Mouse (Mus musculus) embryonic facial prominence, embryonic 11.5 days (tissue): ENCODE measurements at regions not wholly inside any gene's neighbourhood (a gene's known extent, or its start where the extent isn't known, plus 50 kb on each side); places are given as distances from the start of the nearest gene placed in this dataset.

ENCODE experiments used
- ATAC-seq: fragments of 200-750 bp; cut with Nextera tagmentation; replicated peaks from 2 replicates; pipeline ENCODE4 v1.8.0; 2017; ENCODE audit warnings: low read depth; ENCODE audit not compliant: insufficient number of reproducible peaks, low FRiP score, low TSS enrichment
- DNase-seq: peaks from one replicate; pipeline ENCODE4 v3.0.0-alpha.2; 2015; ENCODE audit warnings: low spot score
- H3K27ac ChIP-seq: fragments of 300-500 bp; sonication (generic); replicated peaks from 2 replicates; pipeline ENCODE4 v1.5.1; 2014; ENCODE audit warnings: mild to moderate bottlenecking, low read depth, low read length, control low read depth
- H3K27me3 ChIP-seq: fragments of 300-500 bp; sonication (generic); 2 replicates; pipeline ENCODE4 v1.6.1; 2014; ENCODE audit warnings: mild to moderate bottlenecking, low read length, moderate library complexity, mixed read lengths; ENCODE audit not compliant: control insufficient read depth, insufficient read depth
- H3K36me3 ChIP-seq: fragments of 300-500 bp; sonication (generic); replicated peaks from 2 replicates; pipeline ENCODE4 v1.6.1; 2014; ENCODE audit warnings: low read depth, mild to moderate bottlenecking, low read length, moderate library complexity, mixed read lengths; ENCODE audit not compliant: control insufficient read depth, insufficient read depth
- H3K4me1 ChIP-seq: fragments of 300-500 bp; sonication (generic); 2 replicates; pipeline ENCODE4 v1.6.1; 2014; ENCODE audit warnings: low read length, mixed read lengths; ENCODE audit not compliant: control insufficient read depth, insufficient read depth
- H3K4me2 ChIP-seq: fragments of 300-500 bp; sonication (generic); 2 replicates; pipeline ENCODE4 v1.6.1; 2014; ENCODE audit warnings: low read depth, mild to moderate bottlenecking, control low read depth, low read length, moderate library complexity
- H3K4me3 ChIP-seq: fragments of 300-500 bp; sonication (generic); 2 replicates; pipeline ENCODE4 v1.5.1; 2014; ENCODE audit warnings: low read depth, low read length, control low read depth
- H3K9ac ChIP-seq: fragments of 300-500 bp; sonication (generic); replicated peaks from 2 replicates; pipeline ENCODE4 v1.6.1; 2014; ENCODE audit warnings: mild to moderate bottlenecking, control low read depth, low read length
- H3K9me3 ChIP-seq: fragments of 300-500 bp; sonication (generic); replicated peaks from 2 replicates; pipeline ENCODE4 v1.6.1; 2016; ENCODE audit warnings: mild to moderate bottlenecking, low read length, inconsistent platforms, mixed read lengths; ENCODE audit not compliant: control insufficient read depth
- WGBS: fragments of 180-500 bp; shearing (Covaris S2); extraction: QIAGEN DNeasy Blood & Tissue Kit; methylation state at CpG from one replicate; pipeline ENCODE4 v1.1.7; 2014; 5-methylcytosine and 5-hydroxymethylcytosine counted together

DNA sequence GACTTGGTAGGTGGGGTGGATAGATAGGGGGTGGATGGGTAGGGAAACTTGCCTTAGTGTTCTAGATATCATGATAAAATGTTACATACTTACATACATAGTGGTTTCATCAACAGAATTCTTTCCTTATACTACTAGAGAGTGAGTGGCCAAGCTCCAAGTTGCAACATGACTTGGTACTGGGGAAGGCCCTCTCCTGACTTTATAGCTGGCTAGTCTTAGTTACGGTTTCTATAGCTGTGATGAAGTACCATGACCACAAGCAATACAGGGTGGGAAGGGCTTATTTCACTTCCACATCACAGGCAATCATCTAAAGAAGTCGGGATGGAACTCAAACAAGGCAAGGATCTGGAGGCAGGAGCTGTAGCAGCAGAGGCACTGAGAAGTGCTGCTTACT is 156.0 kb upstream of the Zc3h12c start:
- no peak overlapping the region for H3K4me3 ChIP-seq
- no peaks in the 10 kb centered on the region for H3K36me3 ChIP-seq
- no peak overlapping the region for H3K4me2 ChIP-seq
- 76% methylated on average over 2 of the region's 2 CpGs for WGBS
- no peak overlapping the region for H3K27ac ChIP-seq
- H3K27me3 ChIP-seq: no peaks in the 10 kb centered on the region
- ATAC-seq: no peak
- H3K9me3 ChIP-seq: no peaks in the 10 kb centered on the region
- H3K9ac ChIP-seq: no peak overlapping the region
- no peak for DNase-seq
- no peaks in the 10 kb centered on the region for H3K4me1 ChIP-seq

DNA sequence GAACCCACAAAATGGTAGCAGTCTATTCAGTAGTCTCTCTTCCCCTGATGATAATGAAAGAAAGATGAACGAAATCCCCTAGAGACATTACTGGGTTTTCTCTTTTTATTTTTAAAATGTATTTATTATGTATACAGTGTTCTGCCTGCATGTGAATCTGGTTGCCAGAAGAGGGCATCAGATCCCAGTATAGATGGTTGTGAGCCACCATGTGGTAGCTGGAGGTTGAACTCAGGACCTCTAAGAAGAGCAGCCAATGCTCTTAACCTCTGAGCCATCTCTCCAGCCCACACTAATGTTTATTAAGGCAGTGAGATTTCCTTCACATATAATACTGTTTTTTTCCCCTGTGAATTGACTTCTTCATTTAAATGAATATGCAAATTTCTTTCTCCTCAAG is 155.4 kb upstream of the Zc3h12c start:
- Histone ChIP-seq H3K27me3 (no peaks in the 10 kb centered on the region), H3K4me2 (no peak overlapping the region), H3K27ac (no peak overlapping the region), H3K9ac (no peak overlapping the region), H3K4me1 (no peaks in the 10 kb centered on the region), H3K36me3 (no peaks in the 10 kb centered on the region), H3K4me3 (no peak overlapping the region), H3K9me3 (no peaks in the 10 kb centered on the region)
- ATAC-seq (no peak), DNase-seq (no peak)
- 76% methylated on average over 1 of the region's 1 CpGs for WGBS

DNA sequence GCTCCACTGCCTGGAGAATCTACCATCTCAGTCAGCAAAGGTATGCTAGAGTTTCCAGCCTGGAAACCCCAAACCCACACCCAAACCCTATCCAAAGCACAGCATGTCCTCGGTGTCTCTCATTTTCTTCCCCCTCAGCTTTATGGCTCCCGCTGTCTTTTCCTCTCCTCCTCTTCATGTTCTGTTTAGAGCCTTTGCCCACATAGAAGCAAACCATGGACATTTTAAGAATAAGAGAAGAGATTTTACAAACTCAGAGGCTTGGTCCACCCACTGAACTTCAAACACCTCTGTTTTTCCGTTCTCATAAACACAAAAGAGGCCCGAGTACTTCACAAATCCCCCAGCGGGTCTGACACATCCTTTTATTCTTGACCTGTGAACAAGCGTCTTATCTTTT is 154.9 kb upstream of the Zc3h12c start:
- Histone ChIP-seq H3K27ac (no peak overlapping the region), H3K4me3 (no peak overlapping the region), H3K27me3 (no peaks in the 10 kb centered on the region), H3K9me3 (no peaks in the 10 kb centered on the region), H3K4me1 (no peaks in the 10 kb centered on the region), H3K9ac (no peak overlapping the region), H3K36me3 (no peaks in the 10 kb centered on the region), H3K4me2 (no peak overlapping the region)
- WGBS: 93% methylated on average over 6 of the region's 6 CpGs
- DNase-seq: no peak
- ATAC-seq: no peak

DNA sequence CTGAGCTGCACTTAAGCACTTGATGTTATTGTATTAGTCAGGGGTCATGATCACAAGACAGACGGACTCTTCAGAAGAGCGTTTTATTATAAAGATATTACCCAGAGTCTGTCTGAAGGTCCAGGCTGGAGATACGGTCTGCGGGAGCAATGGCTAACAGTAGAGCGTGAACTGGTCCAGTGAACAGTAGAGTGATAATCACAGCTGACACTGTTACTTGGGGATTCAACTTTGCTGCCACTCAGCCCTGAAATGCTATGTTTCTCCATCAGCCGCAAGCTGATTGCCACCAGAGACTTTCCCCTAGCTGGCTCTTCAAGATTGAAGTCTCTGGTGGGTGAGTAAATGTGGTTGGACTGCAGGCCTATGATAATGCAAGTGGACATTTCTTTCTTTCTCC is 133.1 kb upstream of the Zc3h12c start:
- 88% methylated on average over 6 of the region's 6 CpGs for WGBS

DNA sequence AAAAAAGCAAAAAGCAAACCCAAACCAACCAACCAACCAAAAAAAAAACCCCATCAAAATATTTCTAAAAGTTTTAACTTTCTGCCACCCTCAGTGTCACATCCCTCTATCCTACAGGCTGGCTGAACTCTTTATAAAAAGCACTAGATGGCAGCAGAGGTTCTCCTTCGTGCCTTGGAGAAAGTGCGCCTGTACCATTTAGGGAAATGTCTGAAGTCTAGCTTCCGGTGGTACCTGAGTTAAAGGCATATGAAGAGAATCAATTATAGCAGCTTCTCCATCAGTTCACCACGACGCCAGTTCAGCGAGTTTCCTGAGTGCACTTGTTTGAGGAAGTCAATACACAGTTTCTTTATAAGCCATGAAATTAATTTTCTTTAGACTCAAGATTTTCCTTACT is 130.0 kb upstream of the Zc3h12c start:
- Histone ChIP-seq H3K27ac (no peak overlapping the region), H3K27me3 (no peaks in the 10 kb centered on the region), H3K9ac (no peak overlapping the region), H3K4me1 (no peaks in the 10 kb centered on the region), H3K4me2 (no peak overlapping the region), H3K4me3 (no peak overlapping the region), H3K36me3 (no peaks in the 10 kb centered on the region), H3K9me3 (no peaks in the 10 kb centered on the region)
- 10% methylated on average over 6 of the region's 6 CpGs for WGBS
- ATAC-seq (peak; percentile 70; the same call in 1 of the 2 replicates), DNase-seq (peak; percentile 80)

More for the DNA sequence above, 133.1 kb upstream of the Zc3h12c start:
- DNase-seq (no peak), ATAC-seq (no peak)
- no peak overlapping the region for H3K27ac ChIP-seq
- no peaks in the 10 kb centered on the region for H3K36me3 ChIP-seq
- H3K4me3 ChIP-seq: no peak overlapping the region
- H3K4me1 ChIP-seq: no peaks in the 10 kb centered on the region
- no peaks in the 10 kb centered on the region for H3K27me3 ChIP-seq
- H3K4me2 ChIP-seq: no peak overlapping the region
- H3K9ac ChIP-seq: no peak overlapping the region
- no peaks in the 10 kb centered on the region for H3K9me3 ChIP-seq

DNA sequence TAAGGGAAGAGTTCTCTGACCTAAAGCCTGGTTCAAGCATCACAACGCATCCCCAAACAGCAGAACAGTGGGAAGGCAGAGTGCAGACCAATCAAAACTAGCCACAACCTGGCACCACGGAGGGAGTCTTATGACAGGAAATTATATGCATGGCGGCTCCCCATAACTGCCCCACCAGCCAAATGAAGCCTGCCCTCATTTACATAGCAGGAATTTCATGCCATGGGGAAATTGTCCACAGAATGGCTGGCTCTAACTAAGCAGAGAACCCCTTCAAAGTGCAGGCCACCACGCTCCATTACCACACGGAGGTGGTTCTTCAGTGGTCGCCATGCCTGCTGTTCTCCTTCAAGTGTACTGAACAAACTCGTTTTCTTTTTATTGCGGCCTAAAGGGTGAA is 126.3 kb upstream of the Zc3h12c start:
- ATAC-seq (no peak), DNase-seq (no peak)
- Histone ChIP-seq H3K4me1 (no peaks in the 10 kb centered on the region), H3K9me3 (no peaks in the 10 kb centered on the region), H3K4me2 (no peak overlapping the region), H3K36me3 (no peaks in the 10 kb centered on the region), H3K4me3 (no peak overlapping the region), H3K27ac (no peak overlapping the region), H3K9ac (no peak overlapping the region), H3K27me3 (no peaks in the 10 kb centered on the region)
- 85% methylated on average over 8 of the region's 8 CpGs for WGBS

DNA sequence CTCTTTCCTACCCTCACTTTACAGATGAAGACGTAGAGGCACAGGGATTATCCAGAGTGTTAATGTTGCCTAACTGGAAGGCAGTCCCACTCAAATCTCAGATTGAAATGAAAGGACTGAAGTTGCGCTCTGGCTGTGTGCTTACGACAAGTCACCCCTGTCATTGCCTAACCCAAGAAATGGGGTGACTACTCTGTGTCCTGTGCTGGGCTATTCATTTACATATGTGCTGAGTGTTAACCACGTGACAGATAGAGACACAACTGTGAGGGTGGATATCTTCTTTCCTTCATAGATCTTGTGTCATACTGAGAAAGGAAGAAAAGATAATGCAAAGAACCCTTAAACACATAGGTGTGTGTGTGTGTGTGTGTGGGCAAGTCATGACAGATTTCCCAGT is 120.7 kb upstream of the Zc3h12c start:
- 82% methylated on average over 4 of the region's 4 CpGs for WGBS
- DNase-seq: no peak
- no peak overlapping the region for H3K4me2 ChIP-seq
- H3K4me3 ChIP-seq: no peak overlapping the region
- no peak for ATAC-seq
- no peaks in the 10 kb centered on the region for H3K4me1 ChIP-seq
- no peaks in the 10 kb centered on the region for H3K9me3 ChIP-seq
- H3K36me3 ChIP-seq: no peaks in the 10 kb centered on the region
- H3K9ac ChIP-seq: no peak overlapping the region
- H3K27me3 ChIP-seq: no peaks in the 10 kb centered on the region
- no peak overlapping the region for H3K27ac ChIP-seq

DNA sequence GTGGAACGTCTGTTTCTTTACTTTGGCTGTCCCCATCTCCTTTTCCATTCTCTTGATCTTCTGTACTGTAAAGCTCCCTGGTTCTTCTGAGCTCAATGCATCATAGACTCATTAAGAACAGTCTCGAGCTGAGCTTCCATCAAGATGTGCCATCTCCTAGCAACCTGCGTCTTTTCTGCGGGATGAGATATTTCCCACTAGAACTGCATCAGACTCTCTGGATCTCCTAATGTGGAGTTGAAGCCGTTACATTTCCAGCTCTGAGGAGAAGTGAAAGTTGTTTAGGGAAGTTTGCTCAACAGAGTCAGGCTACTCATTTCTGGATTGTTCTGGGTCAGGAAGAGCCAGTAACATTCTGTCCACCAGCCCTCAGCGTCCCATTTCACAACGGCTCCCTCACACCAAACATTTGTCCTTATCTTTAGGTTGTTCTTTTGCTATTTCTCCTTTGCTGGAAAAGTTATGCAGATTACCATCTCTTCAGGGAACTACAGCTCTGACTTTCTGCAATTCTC is 119.4 kb upstream of the Zc3h12c start:
- no peaks in the 10 kb centered on the region for H3K9me3 ChIP-seq
- H3K4me3 ChIP-seq: no peak overlapping the region
- no peak overlapping the region for H3K9ac ChIP-seq
- no peak overlapping the region for H3K4me2 ChIP-seq
- no peaks in the 10 kb centered on the region for H3K36me3 ChIP-seq
- no peaks in the 10 kb centered on the region for H3K4me1 ChIP-seq
- no peak overlapping the region for H3K27ac ChIP-seq
- 77% methylated on average over 7 of the region's 7 CpGs for WGBS
- DNase-seq (no peak), ATAC-seq (no peak)
- no peaks in the 10 kb centered on the region for H3K27me3 ChIP-seq
